Mouse (Mus musculus): ENCODE data around the gene Traf4.
A peak's percentile ranks its signal among the peaks of the same experiment; 100 is the strongest.

Traf4 gene

GRCm38 (mm10) chr11:78167257-78167959 is 2.0 kb upstream of the Traf4 start:
- DNase-seq (ENCODE audit: low spot score): no peak

- no peak for DNase-seq (ENCODE audit: low spot score)
Observed at GRCm38 (mm10) chr11:78166640-78167039, 1.3 kb upstream of the Traf4 start.

GRCm38 (mm10) chr11:78166161-78166560 is 772 bp upstream of the Traf4 start:
- DNase-seq (ENCODE audit: low spot score): peak; percentile 36

- DNase-seq (ENCODE audit: low spot score): no peak
Observed at GRCm38 (mm10) chr11:78165761-78166109, 346 bp upstream of the Traf4 start.

GRCm38 (mm10) chr11:78164604-78164923 is 825 bp downstream of the Traf4 start:
- DNase-seq (ENCODE audit: low spot score): no peak

- peak; percentile 87 for DNase-seq (ENCODE audit: low spot score)
Observed at GRCm38 (mm10) chr11:78163681-78164603, 1.4 kb downstream of the Traf4 start.

- no peak for DNase-seq (ENCODE audit: low spot score)
Observed at GRCm38 (mm10) chr11:78163045-78163444, 2.3 kb downstream of the Traf4 start.

- DNase-seq (ENCODE audit: low spot score): no peak
Observed at GRCm38 (mm10) chr11:78162504-78162903, 2.9 kb downstream of the Traf4 start.

- no peak for DNase-seq (ENCODE audit: low spot score)
Observed at GRCm38 (mm10) chr11:78161968-78162367, 3.4 kb downstream of the Traf4 start.

- no peak for DNase-seq (ENCODE audit: low spot score)
Observed at GRCm38 (mm10) chr11:78161169-78161568, 4.2 kb downstream of the Traf4 start.

- no peak for DNase-seq (ENCODE audit: low spot score)
Observed at GRCm38 (mm10) chr11:78160675-78161074, 4.7 kb downstream of the Traf4 start.

GRCm38 (mm10) chr11:78160171-78160570 is 5.2 kb downstream of the Traf4 start:
- no peak for DNase-seq (ENCODE audit: low spot score)

- no peak for DNase-seq (ENCODE audit: low spot score)
Observed at GRCm38 (mm10) chr11:78159557-78159956, 5.8 kb downstream of the Traf4 start.

GRCm38 (mm10) chr11:78159096-78159495 is 6.3 kb downstream of the Traf4 start:
- DNase-seq (ENCODE audit: low spot score): peak; percentile 89

- no peak for DNase-seq (ENCODE audit: low spot score)
Observed at GRCm38 (mm10) chr11:78156156-78156699, 9.2 kb downstream of the Traf4 start.

GRCm38 (mm10) chr11:78155674-78156073 is 9.7 kb downstream of the Traf4 start:
- DNase-seq (ENCODE audit: low spot score): no peak

- no peak for DNase-seq (ENCODE audit: low spot score)
Observed at GRCm38 (mm10) chr11:78153778-78154177, 11.6 kb downstream of the Traf4 start.

- DNase-seq (ENCODE audit: low spot score): no peak
Observed at GRCm38 (mm10) chr11:78152299-78153231, 12.8 kb downstream of the Traf4 start.

GRCm38 (mm10) chr11:78151161-78151560 is 14.2 kb downstream of the Traf4 start:
- DNase-seq (ENCODE audit: low spot score): peak; percentile 64

- no peak for DNase-seq (ENCODE audit: low spot score)
Observed at GRCm38 (mm10) chr11:78146707-78147543, 18.5 kb downstream of the Traf4 start.

- no peak for DNase-seq (ENCODE audit: low spot score)
Observed at GRCm38 (mm10) chr11:78146168-78146567, 19.2 kb downstream of the Traf4 start.

All from embryo, embryonic 10 days (tissue).